Mouse (Mus musculus) mouse embryonic stem cell (cell line): ENCODE results near the gene Cd9.

Experiments
- in situ Hi-C, 2 experiments: fragments of 300-500 bp; cut with MboI; formaldehyde crosslinking; loops; 1 replicate in 1 of 2; 3 replicates in 1 of 2; pipeline ENCODE4 v1.14.3; 2019 to 2020; ENCODE audit warnings: low sequenced_read_pairs in 2 of 2, low pct_unique_long_range_greater_than_20kb in 1 of 2, mixed read lengths in 1 of 2; ENCODE audit not compliant: unreplicated experiment in 1 of 2

Gene Cd9

GRCm38 (mm10) chr6:125494092-125494871, at the start of gene Cd9:
Gene Cd9 (minus strand): TSS chr6:125494791.
- in situ Hi-C loops, result loop anchor here in 1 of 2 experiments (5.0 kb wide), 1 partner anchor 72 kb away; no protein-coding TSS in a partner anchor

GRCm38 (mm10) chr6:125541296-125541695, 46.7 kb upstream of the Cd9 start:
- in situ Hi-C loops, result no loop called here

- in situ Hi-C loops, result no loop called here
These were observed 46.2 kb upstream of the Cd9 start for GRCm38 (mm10) chr6:125540826-125541225.

- in situ Hi-C loops, result no loop called here
These were observed 45.6 kb upstream of the Cd9 start for GRCm38 (mm10) chr6:125540199-125540598.

GRCm38 (mm10) chr6:125539423-125539822, 44.8 kb upstream of the Cd9 start:
- in situ Hi-C loops, result no loop called here

GRCm38 (mm10) chr6:125538469-125538868, 43.9 kb upstream of the Cd9 start:
- in situ Hi-C loops, result no loop called here

- in situ Hi-C loops, result loop anchor here in 1 of 2 experiments (5.0 kb wide), 1 partner anchor 67 kb away; no protein-coding TSS in a partner anchor
These were observed 40.4 kb upstream of the Cd9 start for GRCm38 (mm10) chr6:125534990-125535389.

- in situ Hi-C loops, result loop anchor here in 1 of 2 experiments (5.0 kb wide), 1 partner anchor 69 kb away; no protein-coding TSS in a partner anchor
These were observed 38.6 kb upstream of the Cd9 start for GRCm38 (mm10) chr6:125533104-125533650.

GRCm38 (mm10) chr6:125529479-125529878, 34.9 kb upstream of the Cd9 start:
- in situ Hi-C loops, result no loop called here

- in situ Hi-C loops, result no loop called here
These were observed 34.1 kb upstream of the Cd9 start for GRCm38 (mm10) chr6:125528614-125529200.

- in situ Hi-C loops, result no loop called here
These were observed 31.5 kb upstream of the Cd9 start for GRCm38 (mm10) chr6:125526066-125526465.

- in situ Hi-C loops, result no loop called here
These were observed 29.4 kb upstream of the Cd9 start for GRCm38 (mm10) chr6:125524027-125524426.

- in situ Hi-C loops, result no loop called here
These were observed 27.1 kb upstream of the Cd9 start for GRCm38 (mm10) chr6:125521558-125522193.

GRCm38 (mm10) chr6:125515503-125516315, 21.1 kb upstream of the Cd9 start:
- in situ Hi-C loops, result no loop called here

GRCm38 (mm10) chr6:125512950-125513596, 18.5 kb upstream of the Cd9 start:
- in situ Hi-C loops, result no loop called here

GRCm38 (mm10) chr6:125511196-125511595, 16.6 kb upstream of the Cd9 start:
- in situ Hi-C loops, result no loop called here

GRCm38 (mm10) chr6:125510645-125511044, 16.1 kb upstream of the Cd9 start:
- in situ Hi-C loops, result no loop called here

- in situ Hi-C loops, result loop anchor here in 1 of 2 experiments (10.0 kb wide), 1 partner anchor 95 kb away; no protein-coding TSS in a partner anchor
These were observed 15.2 kb upstream of the Cd9 start for GRCm38 (mm10) chr6:125509783-125510182.
